Mouse (Mus musculus): Measurements from ENCODE around the gene Gprc5b. TPM values are rescaled to one million over a fixed set of nuclear protein-coding genes. Genes with fewer than 3 reads are reported as not detected.

Gene Gprc5b
- polyA plus RNA-seq, 1 experiment from 2014 or later: 10.1 TPM

GRCm38 (mm10) chr7:118936844-118937243, 58.2 kb downstream of the Gprc5b start:
- no peak overlapping the region for H3K4me3 ChIP-seq
- H3K27me3 ChIP-seq (ENCODE audit: low read depth, poor library complexity, severe bottlenecking): no peaks in the 10 kb centered on the region
- no peaks in the 10 kb centered on the region for H3K9me3 ChIP-seq (replicated peaks)
- 0 out of 2 replicates have a peak overlapping the region, but pooled peaks have one; percentile 29 for H3K27ac ChIP-seq (replicated peaks)
- H3K36me3 ChIP-seq: no peaks in the 10 kb centered on the region
- H3K4me1 ChIP-seq: peaks cover 17% of the 10 kb centered on the region
- WGBS: 2% methylated on average over 4 of the region's 4 CpGs
- peak; percentile 23 for DNase-seq (ENCODE audit: low spot score)

DNA sequence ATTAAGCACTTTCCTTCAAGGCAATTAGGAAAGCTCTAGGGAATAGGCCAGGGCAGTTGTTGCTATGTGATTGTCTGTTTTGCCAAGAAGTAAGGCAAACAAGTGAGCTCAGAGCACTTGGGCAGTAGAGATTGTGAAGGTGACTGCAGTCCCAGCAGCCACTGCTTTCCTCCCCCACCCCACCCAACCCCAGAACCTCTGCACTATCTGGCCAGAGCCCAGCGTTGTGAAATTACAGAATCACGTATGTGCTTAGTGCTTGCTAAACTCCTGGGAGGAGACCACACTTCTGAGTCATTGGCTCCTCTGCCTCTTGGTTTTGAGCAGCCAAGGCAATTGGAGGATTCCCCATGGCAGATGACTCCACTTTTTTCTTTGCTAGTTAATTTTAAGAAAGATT, 59.7 kb downstream of the Gprc5b start:
- Histone ChIP-seq H3K36me3 (no peaks in the 10 kb centered on the region), H3K4me3 (no peak overlapping the region), H3K9me3 (replicated peaks) (no peaks in the 10 kb centered on the region), H3K27ac (replicated peaks) (no peak overlapping the region), H3K27me3 (ENCODE audit: low read depth, poor library complexity, severe bottlenecking) (no peaks in the 10 kb centered on the region), H3K4me1 (peaks cover 18% of the 10 kb centered on the region)
- 90% methylated on average over 2 of the region's 2 CpGs for WGBS
- DNase-seq (ENCODE audit: low spot score): no peak

DNA sequence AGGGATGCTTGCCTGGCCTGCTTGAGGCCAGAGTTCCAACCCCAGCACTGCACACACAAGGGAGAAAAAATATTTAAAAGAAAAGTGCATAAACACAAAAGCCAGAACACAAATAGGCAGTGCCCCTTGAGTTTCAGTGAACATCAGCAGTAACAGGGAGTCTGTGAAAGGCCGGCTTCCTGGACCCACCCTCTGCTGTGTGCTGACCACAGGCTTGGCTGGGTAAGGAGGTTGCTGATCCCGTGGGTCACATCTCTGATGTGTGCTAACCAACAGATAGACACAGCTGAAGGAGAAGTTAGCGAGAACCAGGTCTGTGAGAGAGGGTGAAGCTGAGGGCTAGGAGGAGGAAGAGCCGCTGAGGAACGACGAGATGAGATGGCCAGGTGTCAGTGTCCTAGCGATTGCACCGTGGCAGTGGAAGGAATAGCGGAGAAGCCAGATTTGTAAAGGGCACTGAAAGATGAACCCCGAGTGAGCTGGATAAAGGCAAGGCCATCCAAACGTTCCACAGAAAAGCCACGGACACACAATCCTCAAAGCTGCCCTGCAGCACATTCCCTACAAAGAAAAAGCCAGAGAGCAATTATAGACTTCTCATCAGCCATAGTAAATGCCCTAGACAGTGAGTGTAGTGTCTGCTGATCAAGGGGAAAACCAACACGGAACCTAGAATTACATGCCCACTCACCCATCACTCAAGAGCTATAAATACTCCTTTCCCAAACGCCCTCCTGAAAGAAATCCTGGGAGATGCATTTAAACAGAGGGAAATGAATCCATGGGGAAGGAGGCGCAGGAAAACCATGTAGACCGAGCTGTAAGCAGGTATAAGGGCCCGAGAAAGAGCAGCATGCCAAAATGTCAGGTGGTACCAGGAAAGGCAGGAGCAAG, 63.3 kb downstream of the Gprc5b start:
- no peak for DNase-seq (ENCODE audit: low spot score)
- Histone ChIP-seq H3K27me3 (ENCODE audit: low read depth, poor library complexity, severe bottlenecking) (no peaks in the 10 kb centered on the region), H3K4me1 (peaks cover 12% of the 10 kb centered on the region), H3K9me3 (replicated peaks) (no peaks in the 10 kb centered on the region), H3K27ac (replicated peaks) (no peak overlapping the region), H3K36me3 (no peaks in the 10 kb centered on the region), H3K4me3 (no peak overlapping the region)
- 86% methylated on average over 17 of the region's 17 CpGs for WGBS

DNA sequence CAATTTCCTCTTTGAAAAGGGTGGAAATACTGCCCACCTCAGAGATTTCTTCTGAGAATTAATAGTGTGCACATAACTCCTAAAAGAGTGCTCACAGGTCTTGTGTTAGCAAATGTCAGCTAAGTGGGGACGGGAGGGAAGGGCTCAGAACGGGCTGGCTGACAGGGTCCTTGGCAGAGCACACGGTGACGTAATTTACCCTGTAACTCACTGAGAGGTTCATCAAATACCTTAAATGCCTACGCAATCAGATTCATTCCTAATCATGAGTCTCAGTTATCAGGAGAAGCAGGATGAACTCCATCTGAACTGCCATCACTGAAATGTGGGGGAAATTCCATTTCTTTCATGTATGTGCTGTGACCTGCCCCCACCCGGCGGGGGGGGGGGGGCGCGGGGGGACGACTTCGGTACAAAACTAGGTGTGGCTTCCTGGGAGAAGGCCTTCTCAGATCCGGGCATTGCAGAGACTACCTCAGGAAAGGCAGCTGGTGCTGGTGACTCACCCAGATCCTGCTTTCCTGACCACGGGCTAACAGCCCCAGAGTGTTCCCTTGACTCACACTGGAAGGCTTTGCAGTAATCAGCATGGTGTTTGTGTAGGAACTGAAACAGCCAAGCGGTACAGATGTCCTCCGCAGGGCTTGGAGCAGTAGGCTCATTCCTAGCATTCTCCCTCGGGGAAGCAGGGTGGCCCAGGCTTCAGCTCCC, 65.3 kb downstream of the Gprc5b start:
- 41% methylated on average over 16 of the region's 16 CpGs for WGBS
- no peaks in the 10 kb centered on the region for H3K9me3 ChIP-seq (replicated peaks)
- peaks cover 11% of the 10 kb centered on the region for H3K4me1 ChIP-seq
- peak overlapping the region; percentile 38; the same call in 1 of the 2 replicates for H3K27ac ChIP-seq (replicated peaks)
- no peak overlapping the region for H3K4me3 ChIP-seq
- no peaks in the 10 kb centered on the region for H3K36me3 ChIP-seq
- no peak for DNase-seq (ENCODE audit: low spot score)
- H3K27me3 ChIP-seq (ENCODE audit: low read depth, poor library complexity, severe bottlenecking): no peaks in the 10 kb centered on the region

DNA sequence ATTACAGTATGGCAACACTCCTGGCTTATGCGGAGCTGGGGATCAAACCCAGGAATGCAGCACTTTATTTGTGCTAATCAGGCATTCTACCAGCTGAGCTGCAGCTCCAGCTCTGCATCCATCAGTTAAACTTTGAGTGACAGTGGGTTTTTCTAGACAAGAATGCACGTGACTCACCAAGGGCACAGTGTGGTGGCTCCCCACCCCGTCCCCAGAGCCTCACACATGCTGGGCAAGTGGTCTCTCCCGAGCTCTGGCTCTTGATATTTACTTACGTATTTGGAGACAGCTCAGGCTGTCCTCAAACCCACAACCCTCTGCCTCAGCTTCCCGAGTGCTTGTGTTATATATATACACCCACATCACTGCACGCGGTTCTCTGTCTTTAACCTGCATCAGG, 66.1 kb downstream of the Gprc5b start:
- Histone ChIP-seq H3K27me3 (ENCODE audit: low read depth, poor library complexity, severe bottlenecking) (no peaks in the 10 kb centered on the region), H3K27ac (replicated peaks) (no peak overlapping the region), H3K4me1 (peaks cover 11% of the 10 kb centered on the region), H3K9me3 (replicated peaks) (no peaks in the 10 kb centered on the region), H3K36me3 (no peaks in the 10 kb centered on the region), H3K4me3 (no peak overlapping the region)
- no peak for DNase-seq (ENCODE audit: low spot score)
- 73% methylated on average over 8 of the region's 8 CpGs for WGBS

DNA sequence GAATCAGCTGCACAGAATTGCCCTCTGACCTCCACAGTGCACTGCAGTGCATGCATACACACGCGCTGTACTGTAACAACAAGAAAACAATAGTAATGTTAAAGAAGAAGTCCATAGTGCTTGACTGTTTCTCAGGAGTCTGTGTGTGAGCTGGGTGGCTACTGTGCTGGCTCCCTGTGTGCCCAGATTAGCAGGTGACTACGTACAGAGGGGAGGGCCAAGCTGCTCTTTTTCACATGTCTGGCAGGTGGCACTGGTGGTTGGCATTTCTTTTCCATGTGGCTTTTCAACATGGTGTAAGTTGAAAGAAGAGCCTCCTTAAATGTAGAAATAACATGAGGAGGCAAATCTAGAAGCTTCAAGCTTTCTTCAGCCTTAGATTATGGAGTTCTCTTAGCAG, 66.7 kb downstream of the Gprc5b start:
- Histone ChIP-seq H3K36me3 (no peaks in the 10 kb centered on the region), H3K4me1 (peaks cover 11% of the 10 kb centered on the region), H3K27me3 (ENCODE audit: low read depth, poor library complexity, severe bottlenecking) (no peaks in the 10 kb centered on the region), H3K4me3 (no peak overlapping the region), H3K27ac (replicated peaks) (no peak overlapping the region), H3K9me3 (replicated peaks) (no peaks in the 10 kb centered on the region)
- WGBS: 90% methylated on average over 3 of the region's 3 CpGs
- no peak for DNase-seq (ENCODE audit: low spot score)

DNA sequence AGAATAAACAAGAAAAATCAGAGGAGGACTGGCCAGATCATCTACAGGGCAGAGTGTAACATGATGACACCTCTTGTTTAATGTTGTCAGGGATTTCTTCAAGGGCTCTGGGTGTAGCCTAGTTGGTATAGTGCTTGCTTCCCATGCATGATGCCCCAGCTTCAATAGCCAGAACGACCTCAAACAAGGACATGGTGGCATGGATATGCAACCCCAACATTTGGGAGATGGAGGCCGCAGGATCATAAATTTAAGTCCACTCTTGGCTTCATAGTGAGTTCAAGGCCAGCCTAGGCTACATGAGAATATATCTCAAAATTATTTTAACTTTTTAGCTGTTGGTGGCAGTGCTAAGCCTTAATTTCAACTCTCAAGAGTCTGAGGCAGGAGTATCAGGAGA, 67.7 kb downstream of the Gprc5b start:
- no peak for DNase-seq (ENCODE audit: low spot score)
- Histone ChIP-seq H3K9me3 (replicated peaks) (no peaks in the 10 kb centered on the region), H3K4me3 (no peak overlapping the region), H3K27me3 (ENCODE audit: low read depth, poor library complexity, severe bottlenecking) (no peaks in the 10 kb centered on the region), H3K27ac (replicated peaks) (no peak overlapping the region), H3K4me1 (peaks cover 11% of the 10 kb centered on the region), H3K36me3 (no peaks in the 10 kb centered on the region)
- 97% methylated on average over 2 of the region's 2 CpGs for WGBS

- Histone ChIP-seq H3K36me3 (no peaks in the 10 kb centered on the region), H3K4me3 (no peak overlapping the region), H3K9me3 (replicated peaks) (no peaks in the 10 kb centered on the region), H3K27ac (replicated peaks) (no peak overlapping the region), H3K4me1 (peaks cover 11% of the 10 kb centered on the region), H3K27me3 (ENCODE audit: low read depth, poor library complexity, severe bottlenecking) (no peaks in the 10 kb centered on the region)
- WGBS: 83% methylated on average over 6 of the region's 6 CpGs
- no peak for DNase-seq (ENCODE audit: low spot score)
These were observed 68.3 kb downstream of the Gprc5b start for GRCm38 (mm10) chr7:118926516-118927260.

GRCm38 (mm10) chr7:118925547-118925946, 69.5 kb downstream of the Gprc5b start:
- H3K27ac ChIP-seq (replicated peaks): no peak overlapping the region
- H3K9me3 ChIP-seq (replicated peaks): no peaks in the 10 kb centered on the region
- peaks cover 14% of the 10 kb centered on the region for H3K4me1 ChIP-seq
- H3K27me3 ChIP-seq (ENCODE audit: low read depth, poor library complexity, severe bottlenecking): no peaks in the 10 kb centered on the region
- H3K36me3 ChIP-seq: no peaks in the 10 kb centered on the region
- H3K4me3 ChIP-seq: no peak overlapping the region
- DNase-seq (ENCODE audit: low spot score): no peak
- 87% methylated on average over 3 of the region's 3 CpGs for WGBS

- H3K9me3 ChIP-seq (replicated peaks): no peaks in the 10 kb centered on the region
- no peak for DNase-seq (ENCODE audit: low spot score)
- WGBS: 74% methylated on average over 4 of the region's 4 CpGs
- H3K27ac ChIP-seq (replicated peaks): no peak overlapping the region
- no peaks in the 10 kb centered on the region for H3K27me3 ChIP-seq (ENCODE audit: low read depth, poor library complexity, severe bottlenecking)
- no peak overlapping the region for H3K4me3 ChIP-seq
- H3K4me1 ChIP-seq: peaks cover 26% of the 10 kb centered on the region
- H3K36me3 ChIP-seq: no peaks in the 10 kb centered on the region
These were observed 72.4 kb downstream of the Gprc5b start for GRCm38 (mm10) chr7:118922441-118923202.

Measured in midbrain, embryonic 10.5 days (tissue).